13 mouse cellular contexts compared by ENCODE assay signal in genomic region chr7:97012956-97013355, GRCm38 (mm10).
DNase-seq lines count a peak whose midpoint lies in the region; ATAC-seq lines count a peak whose summit lies in the region.
"Had no signal": no experiment of that assay in that cellular context is flagged by ENCODE, and none has a peak within 500 bp of the region (broad histone marks: within the 10 kb centered on the region; RNA-seq: fewer than 3 reads in every experiment).

No protein-coding gene starts in this region.

- H3K4me1 ChIP-seq in heart, embryonic 11.5 days (ENCODE audit: control insufficient read depth, insufficient read depth, low read length) = peaks cover 4% of the 10 kb centered on the region

- H3K4me3 ChIP-seq in heart, embryonic 11.5 days (ENCODE audit: low read depth, low read length) = no peak overlapping the region
- H3K4me3 ChIP-seq: left cerebral cortex, adult 2 months; megakaryocyte, embryonic 14.5 days had no signal

- H3K4me2 ChIP-seq in heart, embryonic 11.5 days = no peak overlapping the region

- no peaks in the 10 kb centered on the region for H3K27me3 ChIP-seq in heart, embryonic 11.5 days (ENCODE audit: control insufficient read depth, insufficient read depth, low read length)
- H3K27me3 ChIP-seq: megakaryocyte, embryonic 14.5 days had no signal

- ATAC-seq in heart, embryonic 11.5 days (replicated peaks; ENCODE audit: insufficient number of reproducible peaks, low FRiP score, low TSS enrichment) = no peak
- ATAC-seq in monocyte, adult 5-6 weeks (replicated peaks; ENCODE audit: insufficient number of reproducible peaks, low FRiP score, low TSS enrichment, poor library complexity, severe bottlenecking) = no peak
- ATAC-seq: inflammation-experienced regulatory T-cells, adult 6 months had no signal

- H3K9me3 ChIP-seq in heart, embryonic 11.5 days (replicated peaks; ENCODE audit: control insufficient read depth, low read length) = no peaks in the 10 kb centered on the region

- peak; percentile 45 to 64 for DNase-seq in heart, adult 18-20 months
- no peak for DNase-seq in heart, postnatal 25 days (ENCODE audit: low spot score)
- DNase-seq in kidney, postnatal 36 days = peak; percentile 11 to 23
- DNase-seq in ovary, postnatal 36 days (ENCODE audit: low spot score) = peak; percentile 76
- no peak for DNase-seq in cerebellum, adult 9-10 months
- no peak for DNase-seq in layer of hippocampus, postnatal 14 days (ENCODE audit: low spot score in 2 of 2)
- DNase-seq: cerebellum, adult 11-12 months; gastrocnemius, postnatal 10 days had no signal

- no peaks in the 10 kb centered on the region for H3K36me3 ChIP-seq in heart, embryonic 11.5 days (ENCODE audit: control insufficient read depth, insufficient read depth, low read length)

- 0 out of 2 replicates have a peak overlapping the region, but pooled peaks have one; percentile 3 for H3K27ac ChIP-seq in heart, embryonic 11.5 days (ENCODE audit: low read depth, low read length)
- H3K27ac ChIP-seq: left cerebral cortex, adult 2 months had no signal

- no peak overlapping the region for H3K9ac ChIP-seq in heart, embryonic 11.5 days (ENCODE audit: low read depth, low read length)

- intact Hi-C loops in heart, postnatal 25 days (cut with DNase I) = no loop called here

- 9% methylated on average over 3 of the region's 3 CpGs for WGBS in heart, embryonic 11.5 days (ENCODE audit: insufficient replicate concordance)

Comparison
In these comparisons a context has a peak if more than half of its experiments do, and no peak if none do; other contexts are left out.
1. DNase-seq: peak in heart, adult 18-20 months (2 of 2), kidney, postnatal 36 days (2 of 2) and ovary, postnatal 36 days (single experiment); none in heart, postnatal 25 days (single experiment), cerebellum, adult 9-10 months (single experiment) and layer of hippocampus, postnatal 14 days (0 of 2).